Mouse (Mus musculus) lung, postnatal 25 days (tissue): ENCODE measurements around the gene Olfr140.

Source experiments
- DNase-seq: peaks from one replicate; pipeline ENCODE4 v3.0.0; 2022; ENCODE audit warnings: low spot score

The Olfr140 gene

DNA sequence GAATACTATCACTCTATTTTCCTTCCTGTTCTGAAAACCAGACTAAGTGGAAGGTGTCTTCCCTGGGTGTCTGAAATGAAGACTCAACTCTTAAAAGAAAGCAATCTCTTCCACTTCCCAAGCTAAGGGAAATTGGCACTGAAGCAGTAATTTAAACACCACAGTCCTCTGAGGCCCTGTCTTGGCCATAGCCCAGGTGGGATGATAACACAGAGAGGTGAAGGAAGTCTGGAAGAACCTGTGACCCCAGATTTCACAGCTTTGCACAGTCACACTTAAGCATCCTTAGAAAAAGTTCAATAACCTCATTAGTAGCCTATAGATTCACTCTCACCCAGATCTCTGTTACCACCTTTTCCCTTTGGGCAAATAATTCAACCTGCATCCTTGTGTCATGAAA, at the start of gene Olfr140:
Gene Olfr140, minus strand, starts transcription at position 101 of the 400 bp plus-strand sequence.
- DNase-seq = no peak

- no peak for DNase-seq
Observed at GRCm38 (mm10) chr2:90070065-90070464, 6.7 kb upstream of the Olfr140 start.

DNA sequence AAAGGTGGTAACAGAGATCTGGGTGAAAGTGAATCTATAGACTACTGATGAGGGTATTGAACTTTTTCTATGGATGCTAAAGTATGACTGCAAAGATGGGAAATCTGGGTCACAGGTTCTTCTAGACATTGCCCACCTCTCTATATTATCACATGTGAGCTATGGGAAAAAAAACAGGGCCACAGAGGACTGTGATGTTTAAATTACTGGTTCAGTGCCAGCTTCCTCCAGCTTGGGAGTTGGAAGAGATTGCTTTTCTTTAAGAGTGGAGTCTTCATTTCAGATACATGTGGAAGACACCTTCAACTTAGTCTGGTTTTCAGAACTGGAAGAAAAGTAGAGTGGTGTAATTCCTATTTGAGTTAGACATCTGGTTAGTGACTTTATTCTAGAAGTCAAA, 28.4 kb downstream of the Olfr140 start, which contains the start of gene Olfr1265:
Gene Olfr1265, plus strand, starts transcription at position 301 of the 400 bp plus-strand sequence.
- no peak for DNase-seq

GRCm38 (mm10) chr2:90025477-90025876, 37.9 kb downstream of the Olfr140 start, which contains the start of gene Olfr1264:
Olfr1264 (minus strand) TSS chr2:90025577.
- DNase-seq = no peak

GRCm38 (mm10) chr2:90011831-90012230, 51.6 kb downstream of the Olfr140 start, which contains the start of gene Olfr1263:
Olfr1263 (plus strand) TSS chr2:90012131.
- no peak for DNase-seq

GRCm38 (mm10) chr2:89999845-90000244, 63.5 kb downstream of the Olfr140 start, which contains the start of gene Olfr1262:
Olfr1262 (plus strand) TSS chr2:90000145.
- no peak for DNase-seq
